Mouse (Mus musculus) myocyte (in vitro differentiated cells): ENCODE data around the gene Tmem50b.

ENCODE experiments used
- E2F4 ChIP-seq: IDR thresholded peaks from one replicate; pipeline ENCODE4 v1.6.1; 2011; ENCODE audit warnings: mild to moderate bottlenecking, control low read depth, moderate library complexity; ENCODE audit not compliant: insufficient read depth
- MAX ChIP-seq: IDR thresholded peaks from one replicate; pipeline ENCODE4 v1.6.1; 2011; ENCODE audit warnings: low read depth, mild to moderate bottlenecking, control low read depth
- MYOG ChIP-seq, 3 experiments: IDR thresholded peaks; one replicate each; pipeline ENCODE4 v1.6.1; 2011; ENCODE audit warnings: control low read depth in 2 of 3, low read depth in 2 of 3, mild to moderate bottlenecking in 2 of 3; ENCODE audit not compliant: insufficient read length in 2 of 3, control insufficient read depth in 1 of 3, insufficient read depth in 1 of 3
- POLR2A ChIP-seq: IDR thresholded peaks from one replicate; pipeline ENCODE4 v1.6.1; 2011; ENCODE audit warnings: low read depth, mild to moderate bottlenecking, control low read depth, moderate library complexity; ENCODE audit not compliant: insufficient read length
- POLR2AphosphoS2 ChIP-seq: IDR thresholded peaks from one replicate; pipeline ENCODE4 v1.6.1; 2011; ENCODE audit warnings: low read depth, control low read depth; ENCODE audit not compliant: insufficient read length

DNA sequence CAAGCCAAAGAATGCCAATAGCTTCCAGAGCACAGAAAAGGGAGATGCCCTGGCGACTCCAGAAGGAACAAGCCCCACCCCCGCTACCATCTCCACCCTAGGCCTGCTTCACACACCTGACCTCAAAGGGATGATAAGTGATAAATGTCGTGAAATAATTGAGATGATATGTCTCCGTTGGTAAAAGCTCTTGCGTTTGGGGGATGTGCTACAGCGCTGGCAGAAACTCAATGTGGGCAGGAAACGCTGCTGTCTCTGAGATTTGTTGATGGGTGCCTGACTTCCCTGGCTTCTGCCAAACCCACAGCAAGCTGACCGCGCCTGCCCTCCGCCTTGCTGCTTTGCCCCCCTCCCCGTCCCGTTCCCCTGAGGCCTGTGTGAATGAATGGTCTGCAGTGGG is 44.0 kb downstream of the Tmem50b start:
- TF ChIP-seq E2F4 (no peak), POLR2AphosphoS2 (no peak), POLR2A (no peak), MYOG (IDR thresholded peaks at IDR 0.05; ENCODE audit: control insufficient read depth in 1 of 3, insufficient read depth in 1 of 3, insufficient read length in 2 of 3, low read depth in 2 of 3) (no peak), MAX (no peak)
